Mouse (Mus musculus) liver, adult 2 months (tissue): ENCODE data around the gene Drd5. TPM values are rescaled to one million over a fixed set of nuclear protein-coding genes. Genes with fewer than 3 reads are reported as not detected.

Source experiments
- DNase-seq: peaks from one replicate; pipeline ENCODE4 v3.0.0-alpha.2; 2011; ENCODE audit warnings: low read depth, low spot score; ENCODE audit errors: extremely low read depth
- H3K27ac ChIP-seq: fragments of 200-500 bp; replicated peaks from 2 replicates; pipeline ENCODE4 v1.5.1; 2012; ENCODE audit warnings: low read depth, mild to moderate bottlenecking, control low read depth, inconsistent platforms, low read length; ENCODE audit not compliant: insufficient read depth
- H3K27me3 ChIP-seq: fragments of 200-500 bp; 2 replicates; pipeline ENCODE4 v1.6.1; 2012; ENCODE audit warnings: mild to moderate bottlenecking, moderate library complexity, low read length, inconsistent platforms; ENCODE audit not compliant: control insufficient read depth, insufficient read depth
- H3K36me3 ChIP-seq: fragments of 200-500 bp; 2 replicates; pipeline ENCODE4 v1.6.1; 2012; ENCODE audit warnings: low read length, inconsistent platforms; ENCODE audit not compliant: control insufficient read depth, insufficient read depth
- H3K4me1 ChIP-seq: fragments of 200-500 bp; 2 replicates; pipeline ENCODE4 v1.6.1; 2011; ENCODE audit warnings: low read length; ENCODE audit not compliant: control insufficient read depth, insufficient read depth
- H3K4me3 ChIP-seq: fragments of 200-500 bp; 2 replicates; pipeline ENCODE4 v1.5.1; 2011; ENCODE audit warnings: low read depth, mild to moderate bottlenecking, control low read depth, low read length, moderate library complexity; ENCODE audit not compliant: insufficient read depth
- H3K79me2 ChIP-seq: fragments of 200-500 bp; 2 replicates; pipeline ENCODE4 v1.6.1; 2012; ENCODE audit warnings: inconsistent platforms, mild to moderate bottlenecking, low read length, moderate library complexity; ENCODE audit not compliant: control insufficient read depth, insufficient read depth
- H3K9ac ChIP-seq: fragments of 200-500 bp; 2 replicates; pipeline ENCODE4 v1.6.1; 2012; ENCODE audit warnings: low read depth, mild to moderate bottlenecking, control low read depth, inconsistent platforms, low read length
- CTCF ChIP-seq: fragments of 200-500 bp; IDR thresholded peaks from 2 replicates; pipeline ENCODE4 v1.5.1; 2011; ENCODE audit warnings: low read depth, low read length, control low read depth
- POLR2A ChIP-seq: fragments of 200-500 bp; IDR thresholded peaks from 2 replicates; pipeline ENCODE4 v1.6.1; 2011; ENCODE audit warnings: low read length, control low read depth; ENCODE audit not compliant: insufficient read depth; ENCODE audit errors: extremely low read depth
- WGBS: fragments of 180-500 bp; shearing (Covaris S2); methylation state at CpG from one replicate; pipeline ENCODE4 v1.1.7; 2018; 5-methylcytosine and 5-hydroxymethylcytosine counted together
- polyA plus RNA-seq: library from polyadenylated mRNA; depleted of rRNA; stranded (reverse); fragments of >200 nt; gene quantifications from 2 replicates; pipeline ENCODE4 v1.2.3, GENCODE M21; 2012
- total RNA-seq: library from RNA; depleted of rRNA; stranded (reverse); fragments of >200 nt; gene quantifications from 2 replicates; pipeline ENCODE4 v1.2.3, GENCODE M21; 2014

Drd5 gene
- total and polyA plus RNA-seq, 2 experiments = not detected

DNA sequence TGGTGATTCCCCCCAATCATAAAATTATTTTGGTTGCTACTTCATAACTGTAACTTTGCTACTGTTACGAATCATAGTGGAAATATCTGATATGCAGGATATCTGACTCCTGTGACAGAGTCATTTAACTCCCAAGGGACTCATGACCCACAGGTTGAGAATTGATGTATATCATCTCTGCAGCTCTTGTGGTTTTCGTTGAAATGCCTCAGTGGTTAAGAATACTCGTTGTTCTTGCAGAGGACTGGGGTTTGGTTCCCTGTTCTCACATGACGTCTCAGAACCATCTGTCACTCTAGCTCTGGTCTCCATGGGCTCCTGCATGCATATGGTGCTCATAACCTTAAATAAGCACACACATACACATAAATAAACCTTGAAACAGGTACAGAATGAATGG is 14.2 kb downstream of the Drd5 start:
- Histone ChIP-seq H3K4me3 (no peak overlapping the region), H3K27me3 (peaks cover 2% of the 10 kb centered on the region; the same call in 1 of the 2 replicates), H3K79me2 (no peaks in the 10 kb centered on the region), H3K9ac (no peak overlapping the region), H3K27ac (no peak overlapping the region), H3K36me3 (no peaks in the 10 kb centered on the region), H3K4me1 (no peaks in the 10 kb centered on the region)
- DNase-seq = no peak
- TF ChIP-seq POLR2A (no peak), CTCF (no peak)
- WGBS = 67% methylated on average over 4 of the region's 4 CpGs

GRCm38 (mm10) chr5:38334582-38334981 is 15.4 kb downstream of the Drd5 start:
- H3K4me1 ChIP-seq = no peaks in the 10 kb centered on the region
- DNase-seq = no peak
- no peaks in the 10 kb centered on the region for H3K36me3 ChIP-seq
- no peak overlapping the region for H3K9ac ChIP-seq
- no peak overlapping the region for H3K4me3 ChIP-seq
- H3K79me2 ChIP-seq = no peaks in the 10 kb centered on the region
- TF ChIP-seq CTCF (no peak), POLR2A (no peak)
- no peak overlapping the region for H3K27ac ChIP-seq
- H3K27me3 ChIP-seq = peaks cover 2% of the 10 kb centered on the region; the same call in 1 of the 2 replicates
- WGBS = 35% methylated on average over 1 of the region's 1 CpGs

DNA sequence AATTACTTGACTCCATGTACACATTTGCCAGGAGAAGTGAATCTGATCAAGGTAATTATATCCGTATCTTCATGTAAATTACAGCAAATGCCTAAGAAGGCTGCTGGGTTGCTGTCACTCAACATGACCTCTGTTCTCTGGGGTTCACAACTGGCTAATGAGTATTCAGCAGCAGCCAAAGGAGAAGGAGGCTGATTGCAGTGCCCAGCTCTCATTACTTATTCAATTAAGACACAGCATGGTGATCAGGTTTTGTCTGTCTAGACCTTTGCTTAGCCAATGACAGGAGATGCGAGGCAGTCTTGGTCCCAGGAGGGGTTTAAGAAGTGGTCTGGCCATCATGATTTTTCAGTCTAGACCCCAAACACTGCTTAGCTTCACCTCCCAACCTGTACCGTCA is 23.9 kb downstream of the Drd5 start:
- H3K79me2 ChIP-seq = no peaks in the 10 kb centered on the region
- DNase-seq = no peak
- H3K4me1 ChIP-seq = no peaks in the 10 kb centered on the region
- no peak overlapping the region for H3K9ac ChIP-seq
- peaks cover 6% of the 10 kb centered on the region; the same call in 1 of the 2 replicates for H3K27me3 ChIP-seq
- H3K4me3 ChIP-seq = no peak overlapping the region
- TF ChIP-seq CTCF (no peak), POLR2A (no peak)
- H3K36me3 ChIP-seq = no peaks in the 10 kb centered on the region
- H3K27ac ChIP-seq = no peak overlapping the region
- 71% methylated on average over 3 of the region's 3 CpGs for WGBS

- 17% methylated on average over 10 of the region's 10 CpGs for WGBS
- no peak for TF ChIP-seq CTCF
- TF ChIP-seq POLR2A = no peak
- Histone ChIP-seq H3K27ac (no peak overlapping the region), H3K9ac (no peak overlapping the region), H3K36me3 (peaks cover 3% of the 10 kb centered on the region; the same call in 1 of the 2 replicates), H3K4me3 (no peak overlapping the region), H3K4me1 (no peaks in the 10 kb centered on the region), H3K27me3 (peaks cover 6% of the 10 kb centered on the region; the same call in 1 of the 2 replicates), H3K79me2 (no peaks in the 10 kb centered on the region)
- peak; percentile 57 for DNase-seq
These were observed 27.7 kb downstream of the Drd5 start for GRCm38 (mm10) chr5:38346646-38347432.

GRCm38 (mm10) chr5:38350351-38350929 is 31.3 kb downstream of the Drd5 start:
- Histone ChIP-seq H3K36me3 (peaks cover 3% of the 10 kb centered on the region), H3K27me3 (no peaks in the 10 kb centered on the region), H3K4me1 (no peaks in the 10 kb centered on the region), H3K9ac (no peak overlapping the region), H3K79me2 (no peaks in the 10 kb centered on the region), H3K27ac (no peak overlapping the region), H3K4me3 (no peak overlapping the region)
- TF ChIP-seq POLR2A = no peak
- no peak for TF ChIP-seq CTCF
- WGBS = 73% methylated on average over 5 of the region's 5 CpGs
- no peak for DNase-seq

DNA sequence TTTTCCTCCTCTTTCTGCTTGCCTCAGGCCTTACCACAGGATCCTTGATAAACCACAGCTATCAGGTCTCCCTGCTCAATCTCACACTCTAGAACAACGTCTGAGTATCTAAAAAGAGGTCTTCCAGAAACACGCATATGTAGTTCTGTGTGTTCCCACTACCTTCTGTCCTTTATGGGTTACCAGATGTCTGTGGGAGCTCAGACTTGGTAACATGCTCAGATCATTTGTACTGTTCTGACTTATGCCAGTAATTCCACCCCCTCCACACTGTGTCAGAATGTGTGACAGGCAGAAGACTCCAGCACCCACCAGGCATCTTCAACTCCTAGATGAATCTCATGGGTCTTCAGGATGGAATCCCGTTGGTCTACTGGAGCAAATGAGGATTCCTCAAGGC is 37.8 kb downstream of the Drd5 start:
- DNase-seq = no peak
- Histone ChIP-seq H3K9ac (no peak overlapping the region), H3K79me2 (no peaks in the 10 kb centered on the region), H3K36me3 (peaks cover 12% of the 10 kb centered on the region), H3K27ac (no peak overlapping the region), H3K4me1 (no peaks in the 10 kb centered on the region), H3K4me3 (no peak overlapping the region), H3K27me3 (no peaks in the 10 kb centered on the region)
- 90% methylated on average over 3 of the region's 3 CpGs for WGBS
- TF ChIP-seq POLR2A (no peak), CTCF (no peak)
